In genomic region chr10:81231436-81231835, GRCm38 (mm10) we compare ENCODE assay signal across 13 mouse cellular contexts. TPM values are rescaled to one million over a fixed set of nuclear protein-coding genes. Genes with fewer than 3 reads are reported as not detected.
DNase-seq lines count a peak whose midpoint lies in the region; ATAC-seq and TF ChIP-seq lines count a peak whose summit lies in the region.
"Had no signal": no experiment of that assay in that cellular context is flagged by ENCODE, and none has a peak within 500 bp of the region (broad histone marks: within the 10 kb centered on the region; RNA-seq: fewer than 3 reads in every experiment).

No protein-coding gene starts in this region.

- TF ChIP-seq CTCF in hindbrain, postnatal 0 days (IDR thresholded peaks at IDR 0.05; ENCODE audit: low read depth): no peak
- TF ChIP-seq CTCF in olfactory bulb, adult 2 months (IDR thresholded peaks at IDR 0.05; ENCODE audit: insufficient read depth, low read depth, low read length): no peak

- no peak overlapping the region for H3K9ac ChIP-seq in limb, embryonic 13.5 days
- peak overlapping the region; percentile 91; the same call in 1 of the 2 replicates for H3K9ac ChIP-seq in forebrain, embryonic 14.5 days (ENCODE audit: low read length)
- H3K9ac ChIP-seq in hindbrain, postnatal 0 days (replicated peaks; ENCODE audit: low read length): peak overlapping the region; percentile 86; the same call in 1 of the 2 replicates
- H3K9ac ChIP-seq: liver, embryonic 13.5 days had no signal

- TF ChIP-seq POLR2A in olfactory bulb, adult 2 months (IDR thresholded peaks at IDR 0.05; ENCODE audit: insufficient read depth, low read depth, low read length): no peak

- no peaks in the 10 kb centered on the region for H3K36me3 ChIP-seq in limb, embryonic 13.5 days
- H3K36me3 ChIP-seq in limb, embryonic 10.5 days: no peaks in the 10 kb centered on the region
- H3K36me3 ChIP-seq in forebrain, embryonic 14.5 days (ENCODE audit: control insufficient read depth, insufficient read depth, low read length): no peaks in the 10 kb centered on the region
- no peaks in the 10 kb centered on the region for H3K36me3 ChIP-seq in hindbrain, postnatal 0 days (ENCODE audit: insufficient read depth, low read length)
- H3K36me3 ChIP-seq: liver, embryonic 13.5 days had no signal

- H3K4me2 ChIP-seq in limb, embryonic 13.5 days (replicated peaks): no peak overlapping the region
- peak overlapping the region; percentile 76 for H3K4me2 ChIP-seq in forebrain, embryonic 14.5 days (ENCODE audit: low read length)
- H3K4me2 ChIP-seq in hindbrain, postnatal 0 days (ENCODE audit: low read depth, low read length): peak overlapping the region; percentile 66
- H3K4me2 ChIP-seq: liver, embryonic 13.5 days had no signal

- peak overlapping the region; percentile 18; the same call in 1 of the 2 replicates for H3K4me3 ChIP-seq in limb, embryonic 13.5 days
- H3K4me3 ChIP-seq in limb, embryonic 10.5 days: no peak overlapping the region
- H3K4me3 ChIP-seq in forebrain, embryonic 14.5 days (ENCODE audit: low read depth, low read length): 0 out of 2 replicates have a peak overlapping the region, but pooled peaks have one; percentile 64
- H3K4me3 ChIP-seq in hindbrain, postnatal 0 days (ENCODE audit: low read length): peak overlapping the region; percentile 61
- peak overlapping the region; percentile 59 for H3K4me3 ChIP-seq in olfactory bulb, adult 2 months (ENCODE audit: insufficient read depth, low read depth, low read length)
- H3K4me3 ChIP-seq: liver, embryonic 13.5 days had no signal

- H3K27me3 ChIP-seq in limb, embryonic 13.5 days: peaks cover 53% of the 10 kb centered on the region
- peaks cover 53% of the 10 kb centered on the region for H3K27me3 ChIP-seq in limb, embryonic 10.5 days (ENCODE audit: low read depth, poor library complexity, severe bottlenecking)
- no peaks in the 10 kb centered on the region for H3K27me3 ChIP-seq in forebrain, embryonic 14.5 days (replicated peaks; ENCODE audit: control insufficient read depth, insufficient read depth, low read length)
- no peaks in the 10 kb centered on the region for H3K27me3 ChIP-seq in hindbrain, postnatal 0 days (ENCODE audit: insufficient read depth, low read length)

- no peak overlapping the region for H3K27ac ChIP-seq in limb, embryonic 13.5 days
- H3K27ac ChIP-seq in limb, embryonic 10.5 days: no peak overlapping the region
- peak overlapping the region; percentile 92; the same call in 1 of the 2 replicates for H3K27ac ChIP-seq in forebrain, embryonic 14.5 days (ENCODE audit: low read depth, low read length)
- H3K27ac ChIP-seq in hindbrain, postnatal 0 days: peak overlapping the region; percentile 94; the same call in 1 of the 2 replicates
- H3K27ac ChIP-seq in olfactory bulb, adult 2 months (ENCODE audit: insufficient read depth, low read depth, low read length): peak overlapping the region; percentile 84; the same call in 1 of the 2 replicates
- H3K27ac ChIP-seq: kidney, postnatal 0 days; liver, embryonic 13.5 days had no signal

- H3K4me1 ChIP-seq in limb, embryonic 13.5 days: peaks cover 15% of the 10 kb centered on the region
- peaks cover 29% of the 10 kb centered on the region for H3K4me1 ChIP-seq in limb, embryonic 10.5 days
- peaks cover 17% of the 10 kb centered on the region; the same call in 1 of the 2 replicates for H3K4me1 ChIP-seq in forebrain, embryonic 14.5 days (ENCODE audit: control insufficient read depth, insufficient read depth, low read length)
- H3K4me1 ChIP-seq in hindbrain, postnatal 0 days (ENCODE audit: insufficient read depth, low read length): peaks cover 19% of the 10 kb centered on the region
- peaks cover 30% of the 10 kb centered on the region for H3K4me1 ChIP-seq in olfactory bulb, adult 2 months (ENCODE audit: control insufficient read depth, insufficient read depth, low read length)

- ATAC-seq in limb, embryonic 13.5 days (ENCODE audit: low FRiP score, low read depth): no peak
- ATAC-seq in forebrain, embryonic 14.5 days: no peak
- no peak for ATAC-seq in hindbrain, postnatal 0 days

- no peak for DNase-seq in limb, embryonic 10.5 days (ENCODE audit: low spot score)
- no peak for DNase-seq in forebrain, embryonic 14.5 days (ENCODE audit: low spot score)
- DNase-seq in hindbrain, postnatal 0 days (ENCODE audit: low spot score): no peak
- no peak for DNase-seq in gastrocnemius, adult 8-10 months (ENCODE audit: low spot score in 2 of 2)
- DNase-seq in lung, postnatal 36 days: no peak
- DNase-seq: adrenal gland, postnatal 10 days; heart, adult 11 months; liver, embryonic 13.5 days; thymus, postnatal 36 days had no signal

- H3K9me3 ChIP-seq in limb, embryonic 13.5 days: no peaks in the 10 kb centered on the region
- no peaks in the 10 kb centered on the region for H3K9me3 ChIP-seq in limb, embryonic 10.5 days (replicated peaks)
- H3K9me3 ChIP-seq in forebrain, embryonic 14.5 days (replicated peaks; ENCODE audit: control insufficient read depth, low read length): no peaks in the 10 kb centered on the region
- H3K9me3 ChIP-seq in hindbrain, postnatal 0 days (ENCODE audit: low read length): no peaks in the 10 kb centered on the region
- H3K9me3 ChIP-seq: liver, embryonic 13.5 days had no signal

- 57% methylated on average over 7 of the region's 7 CpGs for WGBS in limb, embryonic 13.5 days
- WGBS in limb, embryonic 10.5 days: 62% methylated on average over 7 of the region's 7 CpGs
- 46% methylated on average over 7 of the region's 7 CpGs for WGBS in forebrain, embryonic 14.5 days
- WGBS in hindbrain, postnatal 0 days: 41% methylated on average over 7 of the region's 7 CpGs
- WGBS in olfactory bulb, adult 2 months: 27% methylated on average over 7 of the region's 7 CpGs

RNA-seq across cellular contexts. Expression of gene Atcay, which starts 0.8 kb away (rescaled TPM):
- 0.20 and 0.43 TPM in 2 replicates for polyA plus RNA-seq in limb, embryonic 13.5 days (2015; fragmentation: Nextera tagmentation; extraction: Ambion mirVana)
- polyA plus RNA-seq in limb, embryonic 10.5 days (2016; fragmentation: Nextera tagmentation; extraction: Ambion mirVana): 0.06 TPM in 1 of 2 replicates, not detected in the other
- polyA plus RNA-seq in forebrain, embryonic 14.5 days (2014; fragmentation: Nextera tagmentation; extraction: Ambion mirVana): 56.6 and 78.4 TPM in 2 replicates
- 169 and 197 TPM in 2 replicates for total RNA-seq in hindbrain, postnatal 0 days (2014; rRNA removed)
- 66.7 and 70.2 TPM in 2 replicates for polyA plus RNA-seq in hindbrain, postnatal 0 days (2015; fragmentation: Nextera tagmentation; extraction: Ambion mirVana)
- not detected in 2 replicates for polyA plus RNA-seq in olfactory bulb, adult 2 months (2012; ENCODE audit: insufficient read depth, insufficient read length, low replicate concordance, missing spikeins)
- total RNA-seq in gastrocnemius, adult 8-10 months (2022): not detected

RNA-seq across cellular contexts. Expression of gene Zfr2, which starts 1.5 kb away (rescaled TPM):
- 11.5 and 11.6 TPM in 2 replicates for polyA plus RNA-seq in limb, embryonic 13.5 days (2015; fragmentation: Nextera tagmentation; extraction: Ambion mirVana)
- 2.0 and 5.0 TPM in 2 replicates for polyA plus RNA-seq in limb, embryonic 10.5 days (2016; fragmentation: Nextera tagmentation; extraction: Ambion mirVana)
- 7.5 and 13.4 TPM in 2 replicates for polyA plus RNA-seq in forebrain, embryonic 14.5 days (2014; fragmentation: Nextera tagmentation; extraction: Ambion mirVana)
- total RNA-seq in hindbrain, postnatal 0 days (2014; rRNA removed): 64.1 and 89.3 TPM in 2 replicates
- polyA plus RNA-seq in hindbrain, postnatal 0 days (2015; fragmentation: Nextera tagmentation; extraction: Ambion mirVana): 21.7 and 21.9 TPM in 2 replicates
- polyA plus RNA-seq in olfactory bulb, adult 2 months (2012; ENCODE audit: insufficient read depth, insufficient read length, low replicate concordance, missing spikeins): not detected in 2 replicates
- total RNA-seq in gastrocnemius, adult 8-10 months (2022): 1 to 10 TPM; 1.8 to 2.7 (median 2.1) TPM

RNA-seq across cellular contexts. Expression of gene Matk, which starts 21.3 kb away (rescaled TPM):
- 4.7 and 5.4 TPM in 2 replicates for polyA plus RNA-seq in limb, embryonic 13.5 days (2015; fragmentation: Nextera tagmentation; extraction: Ambion mirVana)
- polyA plus RNA-seq in limb, embryonic 10.5 days (2016; fragmentation: Nextera tagmentation; extraction: Ambion mirVana): 2.1 and 3.0 TPM in 2 replicates
- polyA plus RNA-seq in forebrain, embryonic 14.5 days (2014; fragmentation: Nextera tagmentation; extraction: Ambion mirVana): 12.3 and 17.4 TPM in 2 replicates
- total RNA-seq in hindbrain, postnatal 0 days (2014; rRNA removed): 86.9 and 121 TPM in 2 replicates
- 82.3 and 82.7 TPM in 2 replicates for polyA plus RNA-seq in hindbrain, postnatal 0 days (2015; fragmentation: Nextera tagmentation; extraction: Ambion mirVana)
- polyA plus RNA-seq in olfactory bulb, adult 2 months (2012; ENCODE audit: insufficient read depth, insufficient read length, low replicate concordance, missing spikeins): not detected in 2 replicates
- total RNA-seq in gastrocnemius, adult 8-10 months (2022): under 1 TPM in 2 of 4 experiments, not detected in 2; 0.31 TPM

RNA-seq across cellular contexts. Expression of gene Nmrk2, which starts 29.6 kb away (rescaled TPM):
- polyA plus RNA-seq in limb, embryonic 13.5 days (2015; fragmentation: Nextera tagmentation; extraction: Ambion mirVana): 0.18 and 0.26 TPM in 2 replicates
- not detected in 2 replicates for polyA plus RNA-seq in limb, embryonic 10.5 days (2016; fragmentation: Nextera tagmentation; extraction: Ambion mirVana)
- polyA plus RNA-seq in forebrain, embryonic 14.5 days (2014; fragmentation: Nextera tagmentation; extraction: Ambion mirVana): not detected in 2 replicates
- 0.31 and 0.58 TPM in 2 replicates for total RNA-seq in hindbrain, postnatal 0 days (2014; rRNA removed)
- polyA plus RNA-seq in hindbrain, postnatal 0 days (2015; fragmentation: Nextera tagmentation; extraction: Ambion mirVana): 0.15 and 0.25 TPM in 2 replicates
- not detected in 2 replicates for polyA plus RNA-seq in olfactory bulb, adult 2 months (2012; ENCODE audit: insufficient read depth, insufficient read length, low replicate concordance, missing spikeins)
- total RNA-seq in gastrocnemius, adult 8-10 months (2022): 100 to 1,000 TPM in 1 of 4 experiments, 10 to 100 TPM in 3; 15.3 to 106 (median 44.7) TPM
- total RNA-seq: left cerebral cortex, adult 18-20 months had no signal
- polyA plus RNA-seq: kidney, postnatal 0 days; liver, embryonic 13.5 days had no signal

RNA-seq across cellular contexts. Expression of gene Mrpl54, which starts 35.3 kb away (rescaled TPM):
- polyA plus RNA-seq in limb, embryonic 13.5 days (2015; fragmentation: Nextera tagmentation; extraction: Ambion mirVana): 206 and 213 TPM in 2 replicates
- 234 and 258 TPM in 2 replicates for polyA plus RNA-seq in limb, embryonic 10.5 days (2016; fragmentation: Nextera tagmentation; extraction: Ambion mirVana)
- polyA plus RNA-seq in forebrain, embryonic 14.5 days (2014; fragmentation: Nextera tagmentation; extraction: Ambion mirVana): 107 and 136 TPM in 2 replicates
- 106 and 113 TPM in 2 replicates for total RNA-seq in hindbrain, postnatal 0 days (2014; rRNA removed)
- polyA plus RNA-seq in hindbrain, postnatal 0 days (2015; fragmentation: Nextera tagmentation; extraction: Ambion mirVana): 159 and 170 TPM in 2 replicates
- polyA plus RNA-seq in olfactory bulb, adult 2 months (2012; ENCODE audit: insufficient read depth, insufficient read length, low replicate concordance, missing spikeins): not detected in 2 replicates
- 100 to 1,000 TPM in 3 of 4 experiments, 10 to 100 TPM in 1; 96.1 to 111 (median 102) TPM for total RNA-seq in gastrocnemius, adult 8-10 months (2022)

Comparison
In these comparisons a context has a peak if more than half of its experiments do, and no peak if none do; other contexts are left out.
1. H3K27ac ChIP-seq: peak in forebrain, embryonic 14.5 days (single experiment), hindbrain, postnatal 0 days (single experiment) and olfactory bulb, adult 2 months (single experiment); none in limb, embryonic 13.5 days (single experiment) and limb, embryonic 10.5 days (single experiment).
2. RNA of gene Atcay, which starts 0.8 kb away (polyA plus RNA-seq): not detected in olfactory bulb, adult 2 months, 66.7 to 70.2 TPM in hindbrain, postnatal 0 days and 56.6 to 78.4 TPM in forebrain, embryonic 14.5 days; 0.20 to 0.43 TPM in limb, embryonic 13.5 days and 0.06 TPM in limb, embryonic 10.5 days; every median in the first group is over 10 times any median in the second.